29 mouse cellular contexts compared by ENCODE assay signal in the genomic region with DNA sequence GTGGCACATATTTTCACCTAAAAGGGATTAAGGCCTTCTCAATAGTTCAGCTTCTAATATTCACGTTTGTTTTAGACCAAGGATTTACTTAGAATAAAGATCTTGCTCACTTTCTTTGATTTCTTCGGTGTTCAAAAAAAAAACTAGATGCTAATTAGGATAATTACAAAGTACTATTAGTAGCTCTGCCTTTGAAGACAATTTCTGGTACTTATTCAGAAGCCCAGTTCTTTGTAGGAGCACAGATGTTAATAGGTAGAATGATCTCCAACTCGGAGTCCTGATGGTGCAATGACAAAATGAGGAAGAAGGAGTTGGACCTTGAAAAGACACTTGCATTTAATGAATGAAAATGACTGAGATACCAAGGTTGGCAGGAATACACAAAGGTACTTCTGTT.
"Had no signal": no experiment of that assay in that cellular context is flagged by ENCODE, and none has a peak within 500 bp of the region (broad histone marks: within the 10 kb centered on the region; RNA-seq: fewer than 3 reads in every experiment).

No protein-coding gene starts in this region.

- H3K4me2 ChIP-seq: heart, embryonic 12.5 days; hindbrain, embryonic 12.5 days; hindbrain, embryonic 14.5 days; intestine, embryonic 15.5 days; limb, embryonic 12.5 days; liver, embryonic 11.5 days; liver, embryonic 13.5 days; liver, embryonic 15.5 days had no signal

- H3K27ac ChIP-seq: gastrocnemius, adult 2 months; heart, embryonic 10.5 days; hindbrain, embryonic 10.5 days; hindbrain, embryonic 12.5 days; hindbrain, embryonic 14.5 days; intestine, embryonic 15.5 days; left cerebral cortex, adult 2 months; limb, embryonic 10.5 days; limb, embryonic 12.5 days; liver, embryonic 13.5 days; liver, embryonic 15.5 days had no signal

- H3K9me3 ChIP-seq: heart, embryonic 10.5 days; heart, embryonic 12.5 days; hindbrain, embryonic 10.5 days; hindbrain, embryonic 12.5 days; intestine, embryonic 15.5 days; limb, embryonic 10.5 days; limb, embryonic 12.5 days; liver, embryonic 13.5 days; liver, embryonic 15.5 days had no signal

- H3K4me3 ChIP-seq: gastrocnemius, adult 2 months; heart, embryonic 10.5 days; heart, embryonic 12.5 days; hindbrain, embryonic 10.5 days; hindbrain, embryonic 12.5 days; intestine, embryonic 15.5 days; left cerebral cortex, adult 2 months; limb, embryonic 10.5 days; limb, embryonic 12.5 days; liver, embryonic 13.5 days; liver, embryonic 15.5 days had no signal

- H3K9ac ChIP-seq: heart, embryonic 12.5 days; hindbrain, embryonic 12.5 days; hindbrain, embryonic 14.5 days; intestine, embryonic 15.5 days; limb, embryonic 12.5 days; liver, embryonic 13.5 days; liver, embryonic 15.5 days; liver, postnatal 0 days had no signal

- H3K27me3 ChIP-seq: heart, embryonic 12.5 days; hindbrain, embryonic 12.5 days; intestine, embryonic 15.5 days; limb, embryonic 12.5 days; liver, embryonic 13.5 days; liver, embryonic 15.5 days had no signal

- DNase-seq: gastrocnemius, adult 2 months; gastrocnemius, postnatal 10 days; gastrocnemius, postnatal 25 days; heart, adult 18-20 months; heart, postnatal 10 days; heart, postnatal 4 days; kidney, adult 18-20 months; kidney, adult 8-10 months; kidney, postnatal 10 days; kidney, postnatal 36 days; layer of hippocampus, adult 9-11 months; layer of hippocampus, postnatal 36 days; liver; liver, embryonic 13.5 days; liver, postnatal 0 days had no signal

- ATAC-seq: hindbrain, embryonic 16.5 days; inflammation-experienced regulatory T-cells, adult 6 months; intestine, embryonic 15.5 days; intestine, postnatal 0 days; liver, postnatal 0 days had no signal

- H3K36me3 ChIP-seq: heart, embryonic 10.5 days; heart, embryonic 12.5 days; hindbrain, embryonic 10.5 days; hindbrain, embryonic 12.5 days; intestine, embryonic 15.5 days; limb, embryonic 10.5 days; limb, embryonic 12.5 days; liver, embryonic 13.5 days; liver, embryonic 15.5 days had no signal

- H3K4me1 ChIP-seq: heart, embryonic 10.5 days; heart, embryonic 12.5 days; hindbrain, embryonic 10.5 days; hindbrain, embryonic 12.5 days; intestine, embryonic 15.5 days; limb, embryonic 10.5 days; limb, embryonic 12.5 days; liver, embryonic 13.5 days; liver, embryonic 15.5 days had no signal
